Mouse (Mus musculus) heart, adult 2 months (tissue): ENCODE measurements at regions not wholly inside any gene's neighbourhood (a gene's known extent, or its start where the extent isn't known, plus 50 kb on each side); places are given as distances from the start of the nearest gene placed in this dataset.
"Not testable (repeated sequence)": the region's sequence is repeated elsewhere in the genome, so short reads cannot be mapped to it uniquely, and the experiment has no call there.

Source experiments
- DNase-seq, 2 experiments: peaks; one replicate each; pipeline ENCODE4 v3.0.0; 2021
- H3K27ac ChIP-seq: fragments of 200-600 bp; 2 replicates; pipeline ENCODE4 v1.8.1; 2022
- H3K27me3 ChIP-seq: fragments of 200-500 bp; 2 replicates; pipeline ENCODE4 v1.6.1; 2012; ENCODE audit warnings: mild to moderate bottlenecking, low read length, inconsistent platforms, mixed read lengths; ENCODE audit not compliant: control insufficient read depth, insufficient read depth
- H3K36me3 ChIP-seq: fragments of 200-500 bp; 2 replicates; pipeline ENCODE4 v1.6.1; 2012; ENCODE audit warnings: low read length, inconsistent platforms; ENCODE audit not compliant: control insufficient read depth, insufficient read depth
- H3K4me1 ChIP-seq: fragments of 200-500 bp; 2 replicates; pipeline ENCODE4 v1.6.1; 2011; ENCODE audit warnings: low read length; ENCODE audit not compliant: control insufficient read depth, insufficient read depth
- H3K4me3 ChIP-seq: fragments of 200-600 bp; 2 replicates; pipeline ENCODE4 v1.8.1; 2022
- H3K79me2 ChIP-seq: fragments of 200-500 bp; replicated peaks from 2 replicates; pipeline ENCODE4 v1.6.1; 2012; ENCODE audit warnings: mild to moderate bottlenecking, inconsistent platforms, low read length, moderate library complexity, mixed read lengths; ENCODE audit not compliant: control insufficient read depth, insufficient read depth
- H3K9ac ChIP-seq: fragments of 200-500 bp; 2 replicates; pipeline ENCODE4 v1.6.1; 2012; ENCODE audit warnings: low read depth, mild to moderate bottlenecking, control low read depth, inconsistent platforms, low read length, mixed read lengths
- CTCF ChIP-seq: fragments of 200-600 bp; IDR thresholded peaks from 2 replicates; pipeline ENCODE4 v1.8.1; 2022; ENCODE audit warnings: antibody characterized with exemption, mild to moderate bottlenecking, moderate library complexity
- EP300 ChIP-seq: fragments of 200-500 bp; IDR thresholded peaks from 2 replicates; pipeline ENCODE4 v1.6.1; 2011; ENCODE audit warnings: low read depth, low read length, control low read depth; ENCODE audit not compliant: insufficient read depth
- POLR2A ChIP-seq: fragments of 200-500 bp; IDR thresholded peaks from 2 replicates; pipeline ENCODE4 v1.6.1; 2011; ENCODE audit warnings: mild to moderate bottlenecking, low read depth, low read length, control low read depth; ENCODE audit not compliant: insufficient read depth
- WGBS: fragments of 180-500 bp; shearing (Covaris S2); methylation state at CpG from one replicate; pipeline ENCODE4 v1.1.7; 2018; 5-methylcytosine and 5-hydroxymethylcytosine counted together
- intact Hi-C: fragments of 180-260 bp; cut with DNase I; formaldehyde crosslinking; loops from one replicate; pipeline ENCODE4 v1.15.1; 2025

- Histone ChIP-seq H3K27ac (no peak overlapping the region), H3K9ac (no peak overlapping the region), H3K4me1 (no peaks in the 10 kb centered on the region), H3K36me3 (no peaks in the 10 kb centered on the region), H3K27me3 (no peaks in the 10 kb centered on the region), H3K4me3 (no peak overlapping the region), H3K79me2 (no peaks in the 10 kb centered on the region)
- intact Hi-C loops: no loop called here
- TF ChIP-seq CTCF: no peak
- no peak for TF ChIP-seq POLR2A
- no peak for TF ChIP-seq EP300
- DNase-seq: no peak
- WGBS: 77% methylated on average over 2 of the region's 2 CpGs
Measured at GRCm38 (mm10) chr13:103636595-103636994, 137.8 kb downstream of the Srek1 start.

- 66% methylated on average over 2 of the region's 2 CpGs for WGBS
- Histone ChIP-seq H3K4me1 (no peaks in the 10 kb centered on the region), H3K4me3 (no peak overlapping the region), H3K79me2 (no peaks in the 10 kb centered on the region), H3K27ac (no peak overlapping the region), H3K36me3 (no peaks in the 10 kb centered on the region), H3K9ac (no peak overlapping the region), H3K27me3 (no peaks in the 10 kb centered on the region)
- DNase-seq: no peak
- intact Hi-C loops: no loop called here
- TF ChIP-seq POLR2A (no peak), EP300 (no peak)
Measured at GRCm38 (mm10) chr13:103623810-103624209, 150.6 kb downstream of the Srek1 start.

GRCm38 (mm10) chr13:103623319-103623718 lies 151.1 kb downstream of the Srek1 start:
- H3K27me3 ChIP-seq: no peaks in the 10 kb centered on the region
- no peak overlapping the region for H3K27ac ChIP-seq
- no peaks in the 10 kb centered on the region for H3K36me3 ChIP-seq
- DNase-seq: no peak
- H3K79me2 ChIP-seq: no peaks in the 10 kb centered on the region
- H3K4me3 ChIP-seq: no peak overlapping the region
- H3K4me1 ChIP-seq: no peaks in the 10 kb centered on the region
- 81% methylated on average over 6 of the region's 6 CpGs for WGBS
- H3K9ac ChIP-seq: no peak overlapping the region
- TF ChIP-seq CTCF (no peak), POLR2A (no peak), EP300 (no peak)
- intact Hi-C loops: no loop called here

GRCm38 (mm10) chr13:103622324-103622723 lies 152.1 kb downstream of the Srek1 start:
- H3K9ac ChIP-seq: no peak overlapping the region
- H3K36me3 ChIP-seq: no peaks in the 10 kb centered on the region
- DNase-seq: no peak
- H3K27ac ChIP-seq: no peak overlapping the region
- intact Hi-C loops: no loop called here
- WGBS: 57% methylated on average over 5 of the region's 5 CpGs
- TF ChIP-seq CTCF (no peak), EP300 (no peak), POLR2A (no peak)
- H3K79me2 ChIP-seq: no peaks in the 10 kb centered on the region
- H3K4me1 ChIP-seq: no peaks in the 10 kb centered on the region
- no peaks in the 10 kb centered on the region for H3K27me3 ChIP-seq
- no peak overlapping the region for H3K4me3 ChIP-seq

GRCm38 (mm10) chr13:103620958-103621357 lies 153.4 kb downstream of the Srek1 start:
- WGBS: 83% methylated on average over 5 of the region's 5 CpGs
- H3K27me3 ChIP-seq, H3K79me2 ChIP-seq, H3K9ac ChIP-seq, DNase-seq, H3K36me3 ChIP-seq, H3K27ac ChIP-seq, H3K4me1 ChIP-seq, intact Hi-C loops, H3K4me3 ChIP-seq: not testable (repeated sequence)

GRCm38 (mm10) chr13:103613333-103613725 lies 161.1 kb downstream of the Srek1 start:
- WGBS: 70% methylated on average over 10 of the region's 10 CpGs
- Histone ChIP-seq H3K27ac (no peak overlapping the region), H3K27me3 (no peaks in the 10 kb centered on the region; the same call in 1 of the 2 replicates), H3K4me1 (no peaks in the 10 kb centered on the region), H3K36me3 (no peaks in the 10 kb centered on the region), H3K79me2 (no peaks in the 10 kb centered on the region), H3K4me3 (no peak overlapping the region), H3K9ac (no peak overlapping the region)
- intact Hi-C loops: no loop called here
- TF ChIP-seq CTCF (no peak), EP300 (no peak), POLR2A (no peak)
- no peak for DNase-seq

GRCm38 (mm10) chr13:103612720-103613332 lies 161.6 kb downstream of the Srek1 start:
- no peak for DNase-seq
- no peaks in the 10 kb centered on the region for H3K36me3 ChIP-seq
- H3K9ac ChIP-seq: no peak overlapping the region
- WGBS: 54% methylated on average over 11 of the region's 11 CpGs
- no peaks in the 10 kb centered on the region for H3K79me2 ChIP-seq
- no peaks in the 10 kb centered on the region for H3K4me1 ChIP-seq
- intact Hi-C loops: no loop called here
- H3K27ac ChIP-seq: no peak overlapping the region
- no peak for TF ChIP-seq EP300
- TF ChIP-seq POLR2A: no peak
- TF ChIP-seq CTCF: no peak
- H3K27me3 ChIP-seq: no peaks in the 10 kb centered on the region; the same call in 1 of the 2 replicates
- no peak overlapping the region for H3K4me3 ChIP-seq
